Mouse (Mus musculus) myocyte (in vitro differentiated cells): ENCODE results near the gene Vps72. TPM values are rescaled to one million over a fixed set of nuclear protein-coding genes. Genes with fewer than 3 reads are reported as not detected.
A peak's percentile ranks its signal among the peaks of the same experiment; 100 is the strongest.
"Not testable (repeated sequence)": the region's sequence is repeated elsewhere in the genome, so short reads cannot be mapped to it uniquely, and the experiment has no call there.

Experiments used
- H3K27me3 ChIP-seq: one replicate; pipeline ENCODE4 v1.6.1; 2011; ENCODE audit not compliant: control insufficient read depth, insufficient read depth, insufficient read length
- H3K36me3 ChIP-seq: one replicate; pipeline ENCODE4 v1.6.1; 2011; ENCODE audit not compliant: control insufficient read depth, insufficient read depth
- H3K4me2 ChIP-seq: one replicate; pipeline ENCODE4 v1.6.1; 2011; ENCODE audit warnings: low read depth, control low read depth
- H3K4me3 ChIP-seq: one replicate; pipeline ENCODE4 v1.5.1; 2011; ENCODE audit warnings: mild to moderate bottlenecking, control low read depth, moderate library complexity
- H3K79me2 ChIP-seq: one replicate; pipeline ENCODE4 v1.6.1; 2011; ENCODE audit not compliant: control insufficient read depth, insufficient read depth
- H3ac ChIP-seq: one replicate; pipeline ENCODE4 v1.6.1; 2011; ENCODE audit not compliant: control insufficient read depth, insufficient read length
- CEBPB ChIP-seq: IDR thresholded peaks from 2 replicates; pipeline ENCODE4 v1.6.1; 2011; ENCODE audit warnings: mild to moderate bottlenecking, moderate library complexity; ENCODE audit not compliant: poor library complexity, insufficient read depth, severe bottlenecking
- E2F4 ChIP-seq: IDR thresholded peaks from one replicate; pipeline ENCODE4 v1.6.1; 2011; ENCODE audit warnings: mild to moderate bottlenecking, control low read depth, moderate library complexity; ENCODE audit not compliant: insufficient read depth
- MAX ChIP-seq: IDR thresholded peaks from one replicate; pipeline ENCODE4 v1.6.1; 2011; ENCODE audit warnings: low read depth, mild to moderate bottlenecking, control low read depth
- MYOD1 ChIP-seq, 3 experiments: IDR thresholded peaks; one replicate each; pipeline ENCODE4 v1.6.1; 2011; ENCODE audit warnings: control low read depth in 2 of 3, low read depth in 2 of 3, mild to moderate bottlenecking in 2 of 3, moderate library complexity in 1 of 3; ENCODE audit not compliant: insufficient read length in 2 of 3, control insufficient read depth in 1 of 3
- MYOG ChIP-seq, 3 experiments: IDR thresholded peaks; one replicate each; pipeline ENCODE4 v1.6.1; 2011; ENCODE audit warnings: control low read depth in 2 of 3, low read depth in 2 of 3, mild to moderate bottlenecking in 2 of 3; ENCODE audit not compliant: insufficient read length in 2 of 3, control insufficient read depth in 1 of 3, insufficient read depth in 1 of 3
- POLR2A ChIP-seq: IDR thresholded peaks from one replicate; pipeline ENCODE4 v1.6.1; 2011; ENCODE audit warnings: low read depth, mild to moderate bottlenecking, control low read depth, moderate library complexity; ENCODE audit not compliant: insufficient read length
- POLR2AphosphoS2 ChIP-seq: IDR thresholded peaks from one replicate; pipeline ENCODE4 v1.6.1; 2011; ENCODE audit warnings: low read depth, control low read depth; ENCODE audit not compliant: insufficient read length
- REST ChIP-seq: IDR thresholded peaks from one replicate; pipeline ENCODE4 v1.6.1; 2011; ENCODE audit warnings: mild to moderate bottlenecking, control low read depth, moderate library complexity; ENCODE audit not compliant: insufficient read depth, insufficient read length
- SRF ChIP-seq: IDR thresholded peaks from one replicate; pipeline ENCODE4 v1.6.1; 2011; ENCODE audit warnings: low read depth; ENCODE audit not compliant: control insufficient read depth, insufficient read length
- TCF12 ChIP-seq: IDR thresholded peaks from one replicate; pipeline ENCODE4 v1.6.1; 2011; ENCODE audit warnings: mild to moderate bottlenecking, control low read depth; ENCODE audit not compliant: poor library complexity, insufficient read depth, severe bottlenecking
- TCF3 ChIP-seq: IDR thresholded peaks from one replicate; pipeline ENCODE4 v1.6.1; 2011; ENCODE audit warnings: low read depth, control low read depth; ENCODE audit not compliant: insufficient read length
- USF1 ChIP-seq: IDR thresholded peaks from one replicate; pipeline ENCODE4 v1.6.1; 2011; ENCODE audit warnings: low read depth, mild to moderate bottlenecking, control low read depth, moderate library complexity
- polyA plus RNA-seq: library from polyadenylated mRNA; unstranded; fragments of >200 nt; fragmentation: generic; extraction: Trizol; gene quantifications from one replicate; pipeline ENCODE4 v1.2.1, GENCODE M21; 2012; ENCODE audit warnings: missing spikeins

The Vps72 gene
- polyA plus RNA-seq, 1 experiment: 85.6 TPM

DNA sequence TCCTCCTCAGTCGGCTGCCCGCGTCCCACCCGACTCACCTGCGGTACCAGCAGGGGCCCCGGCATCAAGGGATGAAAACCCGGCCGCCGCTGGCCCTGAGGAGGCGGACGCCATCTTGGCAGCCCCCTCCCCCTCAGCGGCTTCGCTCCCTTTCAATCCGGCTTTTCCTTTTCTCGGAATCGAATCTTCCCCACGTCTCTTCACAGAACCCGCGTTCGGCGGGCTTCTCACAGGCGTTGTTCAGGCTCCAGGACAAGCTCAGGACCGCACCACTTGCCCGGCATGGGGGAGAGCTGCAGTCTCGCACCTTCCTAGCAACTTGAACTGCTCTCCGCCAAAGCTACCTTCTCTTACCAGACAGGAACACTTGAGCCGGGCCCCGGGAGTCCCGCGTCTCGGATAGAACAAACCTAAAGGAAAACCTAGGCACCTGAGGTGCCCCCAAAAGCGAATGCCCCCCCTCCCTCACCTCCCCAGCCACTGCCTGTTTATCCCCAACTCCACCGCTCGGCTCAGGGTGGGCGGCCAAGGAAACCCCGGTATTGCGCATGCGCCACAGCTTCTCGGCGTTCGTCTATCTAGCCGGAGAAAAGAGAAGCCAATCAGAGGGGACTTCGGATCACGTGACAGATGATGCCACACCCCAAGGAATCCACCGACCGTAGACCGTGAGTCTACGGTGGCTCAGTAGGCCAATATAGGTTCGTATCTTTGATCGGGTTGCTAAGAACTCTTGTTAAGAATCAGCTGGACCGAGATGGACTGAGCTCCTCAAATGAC, 4.3 kb upstream of the Vps72 start, which contains the start of gene Pip5k1a:
TSS of gene Pip5k1a (minus strand) at position 593 of the 780 bp plus-strand sequence.
- H3K27me3 ChIP-seq: no peaks in the 10 kb centered on the region
- H3K36me3 ChIP-seq: no peaks in the 10 kb centered on the region
- peak within 1 kb of the TSS; percentile 30 for H3ac ChIP-seq
- H3K4me3 ChIP-seq: peak within 1 kb of the TSS; percentile 100
- no peak for TF ChIP-seq REST
- TF ChIP-seq SRF: no peak
- no peak for TF ChIP-seq TCF12
- peak; percentile 68 for TF ChIP-seq POLR2AphosphoS2
- TF ChIP-seq USF1: peak; percentile 99
- peak; percentile 61 for TF ChIP-seq POLR2A
- H3K79me2 ChIP-seq: peaks cover 50% of the 10 kb centered on the region
- peak within 1 kb of the TSS; percentile 99 for H3K4me2 ChIP-seq

DNA sequence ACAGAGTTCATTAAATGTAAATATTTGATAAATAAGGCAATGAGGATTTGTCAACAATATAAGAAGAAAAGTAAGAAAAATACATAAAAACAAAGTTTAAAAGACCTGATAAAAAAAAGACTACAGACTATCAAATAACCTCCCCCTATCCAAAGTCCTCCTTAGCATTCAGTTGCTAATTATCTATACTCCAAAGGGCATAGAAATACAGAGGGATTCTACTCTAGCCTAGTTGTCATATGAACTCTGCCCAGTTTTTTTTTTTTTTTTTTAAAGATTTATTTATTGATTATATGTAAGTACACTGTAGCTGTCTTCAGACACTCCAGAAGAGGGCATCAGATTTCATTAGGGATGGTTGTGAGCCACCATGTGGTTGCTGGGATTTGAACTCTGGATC, 3.5 kb upstream of the Vps72 start:
- H3ac ChIP-seq, H3K36me3 ChIP-seq, H3K27me3 ChIP-seq: not testable (repeated sequence)
- peak overlapping the region; percentile 83 for H3K4me2 ChIP-seq
- H3K79me2 ChIP-seq: peaks cover 50% of the 10 kb centered on the region
- H3K4me3 ChIP-seq: peak overlapping the region; percentile 100

DNA sequence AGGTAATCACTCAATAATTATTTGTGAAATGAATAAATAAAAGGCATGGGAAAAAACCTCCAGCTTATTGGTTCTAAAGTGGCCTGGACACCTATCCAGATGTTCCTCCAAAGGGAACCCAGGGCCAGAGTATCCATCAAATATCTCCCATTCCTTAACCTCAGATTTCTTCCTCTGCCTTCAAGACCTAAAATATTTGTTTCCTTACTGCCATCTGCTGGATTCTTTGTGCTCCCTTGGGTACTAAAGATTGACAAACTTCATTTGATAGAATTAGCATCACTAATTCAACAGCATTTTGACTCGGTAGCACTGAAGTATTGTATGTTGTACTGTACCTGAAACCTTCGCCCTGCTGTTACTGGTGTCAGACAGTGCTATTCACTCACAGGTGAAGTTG, 2.9 kb upstream of the Vps72 start:
- Histone ChIP-seq H3K4me2 (no peak overlapping the region), H3K27me3 (no peaks in the 10 kb centered on the region), H3K79me2 (peaks cover 51% of the 10 kb centered on the region), H3K4me3 (no peak overlapping the region), H3K36me3 (no peaks in the 10 kb centered on the region), H3ac (no peak overlapping the region)
- TF ChIP-seq E2F4 (no peak), POLR2A (no peak), USF1 (no peak), POLR2AphosphoS2 (no peak), TCF3 (no peak), SRF (no peak), MYOG (IDR thresholded peaks at IDR 0.05; ENCODE audit: control insufficient read depth in 1 of 3, insufficient read depth in 1 of 3, insufficient read length in 2 of 3, low read depth in 2 of 3) (no peak), MAX (no peak), REST (no peak), CEBPB (no peak), TCF12 (no peak), MYOD1 (IDR thresholded peaks at IDR 0.05; ENCODE audit: control insufficient read depth in 1 of 3, insufficient read length in 2 of 3, low read depth in 2 of 3) (no peak)

DNA sequence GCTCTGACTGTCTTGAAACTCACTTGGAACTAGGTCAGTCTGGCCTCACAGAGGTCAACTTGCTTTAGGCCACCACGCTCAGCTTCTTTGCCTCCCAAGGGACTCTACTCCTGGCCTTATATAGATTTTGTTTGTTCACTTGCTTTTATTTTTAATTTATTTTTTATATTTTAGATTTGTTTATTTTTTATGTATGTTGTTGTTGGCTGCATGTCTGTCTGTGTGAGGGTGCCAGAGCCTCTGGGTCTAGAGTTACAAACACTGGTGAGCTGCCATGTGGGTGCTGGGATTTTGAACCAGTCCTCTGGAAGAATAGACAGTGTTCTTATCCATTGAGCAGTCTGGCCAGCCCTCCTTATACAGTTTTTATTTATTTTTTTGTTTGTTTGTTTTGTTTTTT, 1.9 kb downstream of the Vps72 start:
- peak overlapping the region; percentile 63 for H3K4me2 ChIP-seq
- H3K4me3 ChIP-seq: no peak overlapping the region
- H3K79me2 ChIP-seq: peaks cover 24% of the 10 kb centered on the region
- H3K27me3 ChIP-seq: no peaks in the 10 kb centered on the region
- no peaks in the 10 kb centered on the region for H3K36me3 ChIP-seq
- no peak overlapping the region for H3ac ChIP-seq
- no peak for TF ChIP-seq REST
- TF ChIP-seq TCF12: no peak
- no peak for TF ChIP-seq TCF3
- no peak for TF ChIP-seq USF1
- TF ChIP-seq SRF: no peak
- no peak for TF ChIP-seq MYOG (IDR thresholded peaks at IDR 0.05; ENCODE audit: control insufficient read depth in 1 of 3, insufficient read depth in 1 of 3, insufficient read length in 2 of 3, low read depth in 2 of 3)
- no peak for TF ChIP-seq POLR2AphosphoS2
- TF ChIP-seq E2F4: no peak
- no peak for TF ChIP-seq MYOD1 (IDR thresholded peaks at IDR 0.05; ENCODE audit: control insufficient read depth in 1 of 3, insufficient read length in 2 of 3, low read depth in 2 of 3)

DNA sequence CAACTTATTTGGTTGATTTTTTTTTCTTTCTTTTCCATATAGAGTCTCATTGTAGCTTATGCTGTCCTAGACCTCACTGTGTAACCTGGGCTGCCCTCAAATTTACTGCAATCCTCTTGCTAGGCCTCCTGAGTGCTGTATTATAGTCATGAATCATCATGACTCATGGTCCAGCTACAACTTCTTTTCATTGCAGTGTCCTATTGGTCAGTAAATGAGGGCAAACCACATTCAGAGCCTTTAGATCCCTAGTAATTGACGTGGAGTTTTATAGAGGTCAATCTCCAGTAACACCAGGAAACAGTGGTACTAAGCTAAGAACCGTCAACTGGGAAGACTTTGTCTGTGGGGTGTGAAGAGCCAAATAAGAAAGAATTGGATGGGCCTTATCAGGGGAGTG, 6.9 kb downstream of the Vps72 start:
- H3K4me3 ChIP-seq: no peak overlapping the region
- no peak overlapping the region for H3ac ChIP-seq
- H3K4me2 ChIP-seq: peak overlapping the region; percentile 24
- no peak for TF ChIP-seq MYOD1 (IDR thresholded peaks at IDR 0.05; ENCODE audit: control insufficient read depth in 1 of 3, insufficient read length in 2 of 3, low read depth in 2 of 3)
- no peak for TF ChIP-seq USF1
- no peak for TF ChIP-seq POLR2A
- TF ChIP-seq POLR2AphosphoS2: no peak
- peaks cover 7% of the 10 kb centered on the region for H3K36me3 ChIP-seq
- H3K79me2 ChIP-seq: peaks cover 12% of the 10 kb centered on the region
- H3K27me3 ChIP-seq: no peaks in the 10 kb centered on the region
